Mouse (Mus musculus) kidney, postnatal 0 days (tissue): ENCODE measurements at regions not wholly inside any gene's neighbourhood (a gene's known extent, or its start where the extent isn't known, plus 50 kb on each side); places are given as distances from the start of the nearest gene placed in this dataset.

ENCODE experiments used
- ATAC-seq: fragments of 200-750 bp; cut with Nextera tagmentation; replicated peaks from 2 replicates; pipeline ENCODE4 v1.8.0; 2017; ENCODE audit warnings: low read depth, moderate number of reproducible peaks, moderate TSS enrichment, moderate library complexity; ENCODE audit not compliant: low FRiP score
- DNase-seq: peaks from one replicate; pipeline ENCODE4 v3.0.0-alpha.2; 2016; ENCODE audit warnings: low spot score
- H3K27ac ChIP-seq: fragments of 300-500 bp; sonication (generic); 2 replicates; pipeline ENCODE4 v1.5.1; 2014; ENCODE audit warnings: mild to moderate bottlenecking
- H3K27me3 ChIP-seq: fragments of 300-500 bp; sonication (generic); 2 replicates; pipeline ENCODE4 v1.6.1; 2014; ENCODE audit warnings: low read length, mixed read lengths; ENCODE audit not compliant: insufficient read depth
- H3K36me3 ChIP-seq: fragments of 300-500 bp; sonication (generic); 2 replicates; pipeline ENCODE4 v1.6.1; 2014; ENCODE audit warnings: low read length, mixed read lengths; ENCODE audit not compliant: insufficient read depth
- H3K4me1 ChIP-seq: fragments of 300-500 bp; sonication (generic); replicated peaks from 2 replicates; pipeline ENCODE4 v1.6.1; 2014; ENCODE audit warnings: antibody characterized with exemption, low read length, mixed read lengths; ENCODE audit not compliant: insufficient read depth
- H3K4me2 ChIP-seq: fragments of 300-500 bp; sonication (generic); 2 replicates; pipeline ENCODE4 v1.6.1; 2014; ENCODE audit warnings: mild to moderate bottlenecking, low read length, moderate library complexity, mixed read lengths
- H3K4me3 ChIP-seq: fragments of 300-500 bp; sonication (generic); replicated peaks from 2 replicates; pipeline ENCODE4 v1.5.1; 2014; ENCODE audit warnings: low read depth, low read length
- H3K9ac ChIP-seq: fragments of 300-500 bp; sonication (generic); 2 replicates; pipeline ENCODE4 v1.6.1; 2014; ENCODE audit warnings: low read depth, low read length
- H3K9me3 ChIP-seq: fragments of 300-500 bp; sonication (generic); replicated peaks from 2 replicates; pipeline ENCODE4 v1.6.1; 2016; ENCODE audit warnings: low read length, inconsistent platforms, mixed read lengths
- CTCF ChIP-seq: IDR thresholded peaks from 2 replicates; pipeline ENCODE4 v1.5.1; 2016; ENCODE audit warnings: antibody characterized with exemption, low read depth, mild to moderate bottlenecking, moderate library complexity
- WGBS: fragments of 180-500 bp; shearing (Covaris S2); extraction: QIAGEN DNeasy Blood & Tissue Kit; methylation state at CpG from one replicate; pipeline ENCODE4 v1.1.7; 2014; 5-methylcytosine and 5-hydroxymethylcytosine counted together

- H3K4me3 ChIP-seq = no peak overlapping the region
- WGBS = 21% methylated on average over 6 of the region's 6 CpGs
- H3K36me3 ChIP-seq = no peaks in the 10 kb centered on the region
- no peaks in the 10 kb centered on the region for H3K9me3 ChIP-seq
- H3K4me2 ChIP-seq = no peak overlapping the region
- H3K4me1 ChIP-seq = peaks cover 6% of the 10 kb centered on the region; the same call in 1 of the 2 replicates
- no peaks in the 10 kb centered on the region for H3K27me3 ChIP-seq
- no peak for ATAC-seq
- H3K27ac ChIP-seq = no peak overlapping the region
- peak; percentile 78 for DNase-seq
- TF ChIP-seq CTCF = no peak
- H3K9ac ChIP-seq = no peak overlapping the region
These were observed 94.2 kb upstream of the Irf2bp2 start for GRCm38 (mm10) chr8:126688014-126688413.

DNA sequence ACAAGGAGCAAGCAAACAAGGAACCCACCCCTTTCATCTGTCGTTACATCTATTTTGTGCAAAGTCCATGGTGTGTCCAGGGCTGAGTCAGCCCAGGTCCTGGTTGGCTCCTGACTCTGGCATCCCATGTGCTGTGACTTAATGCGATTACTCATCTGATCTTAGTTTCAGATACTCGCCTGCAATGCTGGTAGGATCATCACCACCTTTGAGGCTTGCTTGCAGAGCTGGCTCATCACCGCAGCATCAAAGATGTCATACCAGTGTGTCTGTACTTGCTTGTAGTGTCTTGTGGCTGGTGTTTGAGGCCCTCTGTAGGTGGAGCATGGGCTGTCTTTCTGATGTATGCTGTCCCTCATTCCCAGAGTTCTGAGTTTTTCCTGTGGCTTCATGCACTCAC, 93.0 kb upstream of the Irf2bp2 start:
- Histone ChIP-seq H3K36me3 (no peaks in the 10 kb centered on the region), H3K9me3 (no peaks in the 10 kb centered on the region), H3K4me1 (0 out of 2 replicates have a peak, but pooled peaks cover 2% of the 10 kb centered on the region), H3K27ac (no peak overlapping the region), H3K27me3 (no peaks in the 10 kb centered on the region), H3K4me2 (no peak overlapping the region), H3K4me3 (no peak overlapping the region), H3K9ac (no peak overlapping the region)
- TF ChIP-seq CTCF = peak; percentile 14; the same call in 1 of the 2 replicates
- DNase-seq (no peak), ATAC-seq (peak; percentile 52; the same call in 1 of the 2 replicates)
- 82% methylated on average over 4 of the region's 4 CpGs for WGBS

GRCm38 (mm10) chr8:126685365-126685764, 91.6 kb upstream of the Irf2bp2 start:
- no peak overlapping the region for H3K27ac ChIP-seq
- no peak for TF ChIP-seq CTCF
- H3K9ac ChIP-seq = no peak overlapping the region
- DNase-seq = no peak
- H3K36me3 ChIP-seq = no peaks in the 10 kb centered on the region
- no peaks in the 10 kb centered on the region for H3K27me3 ChIP-seq
- no peak; the same call in 1 of the 2 replicates for ATAC-seq
- 75% methylated on average over 6 of the region's 6 CpGs for WGBS
- no peak overlapping the region for H3K4me2 ChIP-seq
- no peaks in the 10 kb centered on the region for H3K9me3 ChIP-seq
- H3K4me3 ChIP-seq = no peak overlapping the region
- no peaks in the 10 kb centered on the region for H3K4me1 ChIP-seq

- no peak for TF ChIP-seq CTCF
- 73% methylated on average over 4 of the region's 4 CpGs for WGBS
- DNase-seq = no peak
These were observed 90.2 kb upstream of the Irf2bp2 start for GRCm38 (mm10) chr8:126683950-126684349.

GRCm38 (mm10) chr8:126683555-126683947, 89.8 kb upstream of the Irf2bp2 start:
- TF ChIP-seq CTCF = no peak
- 87% methylated on average over 2 of the region's 2 CpGs for WGBS

More at GRCm38 (mm10) chr8:126683950-126684349, 90.2 kb upstream of the Irf2bp2 start:
- Histone ChIP-seq H3K9me3 (no peaks in the 10 kb centered on the region), H3K27ac (no peak overlapping the region), H3K27me3 (no peaks in the 10 kb centered on the region), H3K4me1 (no peaks in the 10 kb centered on the region), H3K9ac (no peak overlapping the region), H3K36me3 (no peaks in the 10 kb centered on the region), H3K4me2 (no peak overlapping the region), H3K4me3 (no peak overlapping the region)
- ATAC-seq = no peak

GRCm38 (mm10) chr8:126682817-126683554, 89.2 kb upstream of the Irf2bp2 start:
- Histone ChIP-seq H3K9me3 (no peaks in the 10 kb centered on the region), H3K9ac (no peak overlapping the region), H3K27ac (peak overlapping the region; percentile 51), H3K36me3 (no peaks in the 10 kb centered on the region), H3K4me3 (no peak overlapping the region), H3K27me3 (no peaks in the 10 kb centered on the region), H3K4me1 (no peaks in the 10 kb centered on the region), H3K4me2 (no peak overlapping the region)
- 67% methylated on average over 9 of the region's 9 CpGs for WGBS
- TF ChIP-seq CTCF = no peak
- ATAC-seq (no peak), DNase-seq (no peak)

More at GRCm38 (mm10) chr8:126683555-126683947, 89.8 kb upstream of the Irf2bp2 start:
- DNase-seq = no peak
- Histone ChIP-seq H3K27ac (no peak overlapping the region), H3K9ac (no peak overlapping the region), H3K27me3 (no peaks in the 10 kb centered on the region), H3K4me2 (no peak overlapping the region), H3K9me3 (no peaks in the 10 kb centered on the region), H3K36me3 (no peaks in the 10 kb centered on the region), H3K4me1 (no peaks in the 10 kb centered on the region), H3K4me3 (no peak overlapping the region)
- ATAC-seq = no peak
